Mouse (Mus musculus) mature B cell (primary cell): ENCODE measurements around the gene Olfr509.
"Not testable (repeated sequence)": the region's sequence is repeated elsewhere in the genome, so short reads cannot be mapped to it uniquely, and the experiment has no call there.

ENCODE experiments used
- in situ Hi-C: fragments of 300-500 bp; cut with MboI; formaldehyde crosslinking; loops from 2 replicates; pipeline ENCODE4 v1.14.3; 2019

The Olfr509 gene

GRCm38 (mm10) chr7:108651806-108652205, at the start of gene Olfr509:
Gene Olfr509 (minus strand): TSS chr7:108651906.
- in situ Hi-C loops, result no loop called here

GRCm38 (mm10) chr7:108678886-108679285, 27.2 kb upstream of the Olfr509 start:
- in situ Hi-C loops, result no loop called here

- in situ Hi-C loops, result no loop called here
These were observed 19.4 kb upstream of the Olfr509 start for GRCm38 (mm10) chr7:108671058-108671457.

- in situ Hi-C loops, result no loop called here
These were observed 14.4 kb upstream of the Olfr509 start, which contains the start of gene Olfr510 for GRCm38 (mm10) chr7:108666118-108666517. Gene Olfr510 (plus strand): TSS chr7:108666418.

- in situ Hi-C loops, result no loop called here
These were observed 10.7 kb upstream of the Olfr509 start for GRCm38 (mm10) chr7:108662419-108662818.

- in situ Hi-C loops, result no loop called here
These were observed 22.0 kb downstream of the Olfr509 start, which contains the start of gene Olfr508 for GRCm38 (mm10) chr7:108629694-108630093. Gene Olfr508 (plus strand): TSS chr7:108629994.

GRCm38 (mm10) chr7:108621514-108621913, 30.2 kb downstream of the Olfr509 start, which contains the start of gene Olfr507:
Gene Olfr507 (plus strand): TSS chr7:108621814.
- in situ Hi-C loops, result no loop called here

- in situ Hi-C loops, result not testable (repeated sequence)
These were observed 34.9 kb downstream of the Olfr509 start for GRCm38 (mm10) chr7:108616781-108617180.

GRCm38 (mm10) chr7:108614110-108614509, 37.6 kb downstream of the Olfr509 start:
- in situ Hi-C loops, result no loop called here

GRCm38 (mm10) chr7:108610487-108610886, 41.2 kb downstream of the Olfr509 start, which contains the start of gene Olfr506:
Gene Olfr506 (plus strand): TSS chr7:108610787.
- in situ Hi-C loops, result no loop called here

- in situ Hi-C loops, result not testable (repeated sequence)
These were observed 49.8 kb downstream of the Olfr509 start for GRCm38 (mm10) chr7:108601916-108602315.
